Mouse (Mus musculus) CH12.LX (cell line): ENCODE measurements around the gene Gpr15. TPM values are rescaled to one million over a fixed set of nuclear protein-coding genes. Genes with fewer than 3 reads are reported as not detected.

ENCODE experiments used
- DNase-seq: peaks from one replicate; pipeline ENCODE4 v3.0.0-alpha.2; 2013; ENCODE audit errors: extremely low read depth
- H3K27ac ChIP-seq: 2 replicates; pipeline ENCODE4 v1.5.1; 2012; ENCODE audit warnings: low read depth, mild to moderate bottlenecking, control low read depth, moderate library complexity; ENCODE audit not compliant: insufficient read depth
- H3K27me3 ChIP-seq: replicated peaks from 2 replicates; pipeline ENCODE3; 2012; ENCODE audit warnings: inconsistent platforms
- H3K36me3 ChIP-seq, 2 experiments: replicated peaks in 1 of 2; 2 replicates each; pipeline versions ENCODE3 to v1.6.1; 2012; ENCODE audit warnings: inconsistent platforms in 1 of 2, low read length in 1 of 2, mild to moderate bottlenecking in 1 of 2, mixed read lengths in 1 of 2, moderate library complexity in 1 of 2; ENCODE audit not compliant: control insufficient read depth in 1 of 2, insufficient read depth in 1 of 2
- H3K4me1 ChIP-seq, 2 experiments: 2 replicates each; pipeline ENCODE4 v1.6.1; 2012; ENCODE audit warnings: inconsistent platforms in 1 of 2, moderate library complexity in 1 of 2; ENCODE audit not compliant: insufficient read depth in 2 of 2, control insufficient read depth in 1 of 2
- H3K4me2 ChIP-seq: 2 replicates; pipeline ENCODE4 v1.6.1; 2012; ENCODE audit warnings: low read depth, mild to moderate bottlenecking, control low read depth; ENCODE audit not compliant: poor library complexity, insufficient read depth, severe bottlenecking
- H3K4me3 ChIP-seq, 3 experiments: fragments of 150-350 bp in 1 of 3; sonication (generic) in 1 of 3; replicated peaks in 1 of 3; 2 replicates each; pipeline versions ENCODE3 to v1.5.1; 2011 to 2012; ENCODE audit warnings: low read depth in 2 of 3, low read length in 2 of 3, mild to moderate bottlenecking in 2 of 3, moderate library complexity in 2 of 3, control low read depth in 1 of 3, improper control_type of control experiment in 1 of 3, inconsistent platforms in 1 of 3, mixed read lengths in 1 of 3; ENCODE audit not compliant: poor library complexity in 1 of 3
- H3K79me2 ChIP-seq: replicated peaks from 2 replicates; pipeline ENCODE4 v1.6.1; 2012; ENCODE audit warnings: mild to moderate bottlenecking, moderate library complexity; ENCODE audit not compliant: control insufficient read depth, poor library complexity, insufficient read depth, severe bottlenecking; ENCODE audit errors: extremely low read depth
- H3K9ac ChIP-seq: 2 replicates; pipeline ENCODE4 v1.6.1; 2012; ENCODE audit warnings: low read depth, mild to moderate bottlenecking, control low read depth, moderate library complexity; ENCODE audit not compliant: insufficient read depth
- H3K9me3 ChIP-seq: replicated peaks from 2 replicates; pipeline ENCODE3; 2012; ENCODE audit warnings: low read length, inconsistent platforms, mixed read lengths
- BHLHE40 ChIP-seq: IDR thresholded peaks from 2 replicates; pipeline ENCODE4 v1.6.1; 2011; ENCODE audit warnings: mild to moderate bottlenecking, low read depth, low read length, improper control_type of control experiment
- CHD1 ChIP-seq: IDR thresholded peaks from 2 replicates; pipeline ENCODE4 v1.6.1; 2012; ENCODE audit warnings: low read depth, low read length, improper control_type of control experiment, inconsistent platforms
- CHD2 ChIP-seq: IDR thresholded peaks from 2 replicates; pipeline ENCODE4 v1.6.1; 2011; ENCODE audit warnings: low read length, improper control_type of control experiment
- CTCF ChIP-seq, 2 experiments: IDR thresholded peaks in 1 of 2; conservative IDR thresholded peaks in 1 of 2; 2 replicates each; pipeline ENCODE4 v1.5.1; 2011 to 2012; ENCODE audit warnings: low read depth in 2 of 2, low read length in 2 of 2, improper control_type of control experiment in 1 of 2, inconsistent platforms in 1 of 2, mild to moderate bottlenecking in 1 of 2, moderate library complexity in 1 of 2
- E2F4 ChIP-seq: IDR thresholded peaks from 2 replicates; pipeline ENCODE4 v1.6.1; 2011; ENCODE audit warnings: low read depth, low read length, improper control_type of control experiment; ENCODE audit not compliant: insufficient replicate concordance
- ELF1 ChIP-seq: IDR thresholded peaks from 2 replicates; pipeline ENCODE4 v1.6.1; 2014; ENCODE audit warnings: low read depth, mild to moderate bottlenecking, inconsistent platforms, low read length, improper control_type of control experiment
- EP300 ChIP-seq: IDR thresholded peaks from 2 replicates; pipeline ENCODE4 v1.6.1; 2011; ENCODE audit warnings: low read length, improper control_type of control experiment
- ETS1 ChIP-seq: conservative IDR thresholded peaks from 2 replicates; pipeline ENCODE4 v1.6.1; 2012; ENCODE audit warnings: low read depth, mild to moderate bottlenecking, inconsistent platforms, low read length, improper control_type of control experiment, moderate library complexity
- GABPA ChIP-seq: IDR thresholded peaks from 2 replicates; pipeline ENCODE4 v1.6.1; 2012; ENCODE audit warnings: low read depth, low read length, improper control_type of control experiment, inconsistent platforms; ENCODE audit not compliant: insufficient replicate concordance
- HCFC1 ChIP-seq: IDR thresholded peaks from 2 replicates; pipeline ENCODE4 v1.6.1; 2012; ENCODE audit warnings: low read depth, mild to moderate bottlenecking, inconsistent platforms, low read length, improper control_type of control experiment
- IRF4 ChIP-seq: IDR thresholded peaks from 2 replicates; pipeline ENCODE4 v1.6.1; 2014; ENCODE audit warnings: low read depth, mild to moderate bottlenecking, inconsistent platforms, low read length, improper control_type of control experiment
- JUN ChIP-seq: IDR thresholded peaks from 2 replicates; pipeline ENCODE4 v1.6.1; 2011; ENCODE audit warnings: low read depth, mild to moderate bottlenecking, low read length, improper control_type of control experiment, moderate library complexity; ENCODE audit not compliant: insufficient read depth
- JUND ChIP-seq: conservative IDR thresholded peaks from 2 replicates; pipeline ENCODE4 v1.6.1; 2011; ENCODE audit warnings: low read depth, low read length, improper control_type of control experiment
- KAT2A ChIP-seq: IDR thresholded peaks from 2 replicates; pipeline ENCODE4 v1.6.1; 2012; ENCODE audit warnings: low read length, improper control_type of control experiment, inconsistent platforms; ENCODE audit not compliant: insufficient replicate concordance
- MAFK ChIP-seq: IDR thresholded peaks from 2 replicates; pipeline ENCODE4 v1.6.1; 2011; ENCODE audit warnings: low read length, improper control_type of control experiment; ENCODE audit not compliant: insufficient replicate concordance
- MAX ChIP-seq: IDR thresholded peaks from 2 replicates; pipeline ENCODE4 v1.6.1; 2011; ENCODE audit warnings: low read length, improper control_type of control experiment
- MAZ ChIP-seq: IDR thresholded peaks from 2 replicates; pipeline ENCODE4 v1.6.1; 2012; ENCODE audit warnings: low read depth, mild to moderate bottlenecking, inconsistent platforms, low read length, improper control_type of control experiment, moderate library complexity
- MEF2A ChIP-seq: IDR thresholded peaks from 2 replicates; pipeline ENCODE4 v1.6.1; 2014; ENCODE audit warnings: low read depth, mild to moderate bottlenecking, inconsistent platforms, low read length, improper control_type of control experiment, borderline replicate concordance
- MXI1 ChIP-seq: IDR thresholded peaks from 2 replicates; pipeline ENCODE4 v1.6.1; 2011; ENCODE audit warnings: mild to moderate bottlenecking, low read depth, low read length, improper control_type of control experiment
- MYC ChIP-seq: IDR thresholded peaks from 2 replicates; pipeline ENCODE4 v1.6.1; 2011; ENCODE audit warnings: low read depth, mild to moderate bottlenecking, improper control_type of control experiment, low read length
- NELFE ChIP-seq: IDR thresholded peaks from 2 replicates; pipeline ENCODE4 v1.6.1; 2011; ENCODE audit warnings: low read depth, low read length, improper control_type of control experiment
- NRF1 ChIP-seq: IDR thresholded peaks from 2 replicates; pipeline ENCODE4 v1.6.1; 2014; ENCODE audit warnings: low read depth, mild to moderate bottlenecking, inconsistent platforms, low read length, improper control_type of control experiment, moderate library complexity
- PAX5 ChIP-seq: IDR thresholded peaks from 2 replicates; pipeline ENCODE4 v1.6.1; 2012; ENCODE audit warnings: low read length, inconsistent platforms, mixed read lengths
- POLR2A ChIP-seq: IDR thresholded peaks from 2 replicates; pipeline ENCODE4 v1.6.1; 2011; ENCODE audit warnings: low read depth, mild to moderate bottlenecking, improper control_type of control experiment, low read length
- POLR2AphosphoS2 ChIP-seq: IDR thresholded peaks from 2 replicates; pipeline ENCODE4 v1.6.1; 2011; ENCODE audit warnings: low read depth, low read length, improper control_type of control experiment
- RAD21 ChIP-seq: IDR thresholded peaks from 2 replicates; pipeline ENCODE4 v1.6.1; 2011; ENCODE audit warnings: low read depth, mild to moderate bottlenecking, low read length, improper control_type of control experiment, moderate library complexity
- RCOR1 ChIP-seq: conservative IDR thresholded peaks from 2 replicates; pipeline ENCODE4 v1.6.1; 2012; ENCODE audit warnings: low read depth, mild to moderate bottlenecking, inconsistent platforms, low read length, improper control_type of control experiment
- SIN3A ChIP-seq: IDR thresholded peaks from 2 replicates; pipeline ENCODE4 v1.6.1; 2012; ENCODE audit warnings: low read length, improper control_type of control experiment, inconsistent platforms
- SMC3 ChIP-seq: IDR thresholded peaks from 2 replicates; pipeline ENCODE4 v1.6.1; 2011; ENCODE audit warnings: low read depth, low read length, improper control_type of control experiment
- TBP ChIP-seq: conservative IDR thresholded peaks from 2 replicates; pipeline ENCODE4 v1.6.1; 2011; ENCODE audit warnings: low read depth, low read length, improper control_type of control experiment
- TCF12 ChIP-seq: IDR thresholded peaks from 2 replicates; pipeline ENCODE4 v1.6.1; 2014; ENCODE audit warnings: low read depth, mild to moderate bottlenecking, inconsistent platforms, low read length, improper control_type of control experiment
- UBTF ChIP-seq: IDR thresholded peaks from 2 replicates; pipeline ENCODE4 v1.6.1; 2012; ENCODE audit warnings: low read depth, mild to moderate bottlenecking, inconsistent platforms, low read length, improper control_type of control experiment, moderate library complexity
- USF1 ChIP-seq: IDR thresholded peaks from 2 replicates; pipeline ENCODE4 v1.6.1; 2014; ENCODE audit warnings: low read depth, mild to moderate bottlenecking, inconsistent platforms, low read length, improper control_type of control experiment
- USF2 ChIP-seq: conservative IDR thresholded peaks from 2 replicates; pipeline ENCODE4 v1.6.1; 2011; ENCODE audit warnings: low read depth, low read length, improper control_type of control experiment
- ZC3H11A ChIP-seq: IDR thresholded peaks from 2 replicates; pipeline ENCODE4 v1.6.1; 2012; ENCODE audit warnings: low read depth, mild to moderate bottlenecking, inconsistent platforms, low read length, improper control_type of control experiment
- ZKSCAN1 ChIP-seq: IDR thresholded peaks from 2 replicates; pipeline ENCODE4 v1.6.1; 2012; ENCODE audit warnings: low read depth, inconsistent platforms, low read length, improper control_type of control experiment, borderline replicate concordance
- ZMIZ1 ChIP-seq: IDR thresholded peaks from 2 replicates; pipeline ENCODE4 v1.6.1; 2012; ENCODE audit warnings: low read depth, mild to moderate bottlenecking, inconsistent platforms, low read length, improper control_type of control experiment
- ZNF384 ChIP-seq: IDR thresholded peaks from 2 replicates; pipeline ENCODE4 v1.6.1; 2012; ENCODE audit warnings: low read depth, low read length, improper control_type of control experiment, inconsistent platforms
- dilution Hi-C: fragments of 300-500 bp; cut with MboI; formaldehyde crosslinking; loops from 2 replicates; pipeline ENCODE4 v1.14.3; 2020; ENCODE audit warnings: low sequenced_read_pairs; ENCODE audit not compliant: extremely low pct_unique_long_range_greater_than_20kb, extremely low pct_ligation_motif_present
- in situ Hi-C: fragments of 300-500 bp; cut with MboI; formaldehyde crosslinking; loops from 3 replicates; pipeline ENCODE4 v1.14.3; 2019; ENCODE audit warnings: low sequenced_read_pairs, low pct_ligation_motif_present, low pct_unique_long_range_greater_than_20kb, mixed read lengths
- polyA plus RNA-seq: library from polyadenylated mRNA; unstranded; fragments of >175 nt; gene quantifications from 2 replicates; pipeline ENCODE4 v1.2.1, GENCODE M21; 2012; ENCODE audit warnings: low read depth; ENCODE audit not compliant: insufficient read length
- total RNA-seq, 2 experiments: library from RNA; depleted of rRNA; stranded (reverse); fragments of 300-350 nt in 1 of 2; fragments of >200 nt in 1 of 2; gene quantifications; 2 replicates each; pipeline ENCODE4 v1.2.3; 2012 to 2014

Gpr15 gene
- total and polyA plus RNA-seq, 3 experiments: 3.9 to 13.8 (median 8.3) TPM

DNA sequence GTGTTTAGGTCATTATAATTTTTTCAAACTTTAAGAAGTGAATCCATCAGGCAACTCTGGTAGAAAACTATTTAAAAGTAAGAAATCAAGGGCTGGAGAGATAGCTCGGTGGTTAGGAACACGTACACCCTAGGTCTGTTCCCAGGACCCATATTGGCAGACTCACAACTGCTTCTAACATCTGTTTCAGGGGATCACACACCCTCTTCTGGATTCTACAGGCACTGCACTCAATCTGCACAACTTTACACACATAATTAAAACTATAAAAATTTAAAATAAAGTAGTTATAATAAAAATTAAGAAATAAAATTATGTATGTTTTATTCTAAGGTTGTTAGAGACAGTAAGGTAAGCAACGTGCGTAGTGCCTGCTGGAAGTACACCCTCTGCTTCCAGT is 19.3 kb upstream of the Gpr15 start:
- in situ Hi-C loops: no loop called here
- peaks cover 0 to 12% of the 10 kb centered on the region in 2 experiments; a peak in 3 of 4 replicates for H3K4me1 ChIP-seq
- no peak overlapping the region for H3K27ac ChIP-seq
- DNase-seq: no peak
- no peaks in the 10 kb centered on the region; the same call in none of the 2 replicates for H3K79me2 ChIP-seq
- dilution Hi-C loops: no loop called here
- no peak overlapping the region for H3K9ac ChIP-seq
- peaks cover 20 to 42% of the 10 kb centered on the region in 2 experiments for H3K36me3 ChIP-seq
- no peak overlapping the region for H3K4me3 ChIP-seq
- peaks cover 3% of the 10 kb centered on the region for H3K9me3 ChIP-seq
- TF ChIP-seq ZMIZ1 (no peak), RAD21 (peak; percentile 69), ELF1 (0 out of 2 replicates have a peak, but pooled peaks have one; percentile 3), E2F4 (no peak), MAFK (no peak), HCFC1 (no peak), EP300 (no peak), NELFE (no peak), TCF12 (no peak), JUND (no peak), MYC (0 out of 2 replicates have a peak, but pooled peaks have one; percentile 54), ZKSCAN1 (no peak), CTCF (conservative IDR thresholded peaks at IDR 0.05 in 1 of 2, IDR thresholded peaks at IDR 0.05 in 1 of 2; ENCODE audit: low read depth in 2 of 2, low read length in 2 of 2) (peak in 1 of 2 experiments; percentile 70; a peak in 2 of 4 replicates), JUN (no peak), ZNF384 (no peak), MXI1 (no peak), SMC3 (peak; percentile 64), PAX5 (no peak), USF2 (no peak), RCOR1 (no peak), GABPA (no peak), POLR2AphosphoS2 (no peak), BHLHE40 (no peak), ETS1 (no peak), CHD2 (no peak), MEF2A (no peak), POLR2A (no peak), TBP (no peak), USF1 (no peak), MAX (no peak), CHD1 (no peak), NRF1 (no peak), ZC3H11A (0 out of 2 replicates have a peak, but pooled peaks have one; percentile 25), SIN3A (no peak), IRF4 (no peak), KAT2A (no peak), UBTF (no peak), MAZ (no peak)
- TF ChIP-seq, all 38 proteins: peak for 6
- no peaks in the 10 kb centered on the region for H3K27me3 ChIP-seq
- H3K4me2 ChIP-seq: no peak overlapping the region
